Mouse (Mus musculus): ENCODE data around the gene Pde5a. TPM values are rescaled to one million over a fixed set of nuclear protein-coding genes. Genes with fewer than 3 reads are reported as not detected.

Gene Pde5a
- polyA plus RNA-seq (2014; fragmentation: Nextera tagmentation; extraction: Ambion mirVana), result 3.8 and 4.6 TPM in 2 replicates

DNA sequence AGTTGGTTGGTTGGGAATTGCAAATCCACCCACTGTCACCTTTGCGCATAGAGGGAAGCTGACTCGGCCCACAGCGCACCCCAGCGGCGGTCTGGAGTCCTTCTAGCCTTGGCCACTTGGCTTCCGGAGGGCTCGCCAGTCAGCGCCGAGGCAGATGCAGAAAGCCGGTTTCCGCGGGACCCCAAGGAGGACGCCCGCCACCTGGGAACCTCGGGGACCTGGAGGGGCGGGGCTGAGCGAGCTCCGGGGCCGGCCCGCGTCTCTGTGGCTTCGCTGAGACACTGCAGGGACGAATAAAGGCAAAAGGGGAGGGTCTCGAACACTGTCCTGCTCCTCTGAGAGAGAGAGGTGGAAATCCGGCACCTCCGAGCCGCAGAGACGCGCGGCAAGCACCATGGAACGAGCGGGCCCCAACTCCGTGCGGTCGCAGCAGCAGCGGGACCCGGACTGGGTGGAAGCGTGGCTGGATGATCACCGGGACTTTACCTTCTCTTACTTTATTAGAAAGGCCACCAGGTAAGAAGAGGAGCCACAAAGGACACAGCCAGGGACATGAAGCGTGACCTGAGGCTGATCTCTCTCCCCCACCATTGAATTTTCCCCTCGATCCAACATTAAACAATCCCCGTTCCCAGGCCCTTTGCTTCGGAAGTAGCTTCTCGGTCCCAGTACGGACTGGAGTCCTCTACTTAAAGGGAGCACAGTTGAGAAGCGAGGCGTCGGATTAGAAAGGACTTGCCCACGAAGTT is at the start of gene Pde5a:
Gene Pde5a, plus strand, starts transcription at position 96 of the 749 bp plus-strand sequence.
- Histone ChIP-seq H3K27ac (ENCODE audit: low read depth, low read length) (peak within 1 kb of the TSS; percentile 76), H3K4me2 (peak within 1 kb of the TSS; percentile 77), H3K9me3 (ENCODE audit: control insufficient read depth, low read length) (no peaks in the 10 kb centered on the region), H3K36me3 (ENCODE audit: control insufficient read depth, insufficient read depth, low read length) (no peaks in the 10 kb centered on the region), H3K27me3 (ENCODE audit: control insufficient read depth, insufficient read depth, low read length) (no peaks in the 10 kb centered on the region), H3K4me1 (ENCODE audit: control insufficient read depth, insufficient read depth, low read length) (peaks cover 5% of the 10 kb centered on the region), H3K9ac (ENCODE audit: low read length) (peak within 1 kb of the TSS; percentile 93), H3K4me3 (ENCODE audit: low read depth, low read length) (peak within 1 kb of the TSS; percentile 70)
- peak; percentile 98 for DNase-seq (ENCODE audit: low spot score, missing footprints)
- 0% methylated on average over 49 of the region's 49 CpGs for WGBS
- ATAC-seq (ENCODE audit: low FRiP score), result peak; percentile 64

- no peaks in the 10 kb centered on the region for H3K27me3 ChIP-seq (ENCODE audit: control insufficient read depth, insufficient read depth, low read length)
- no peak overlapping the region for H3K4me2 ChIP-seq
- no peaks in the 10 kb centered on the region for H3K4me1 ChIP-seq (ENCODE audit: control insufficient read depth, insufficient read depth, low read length)
- ATAC-seq (ENCODE audit: low FRiP score) (no peak), DNase-seq (ENCODE audit: low spot score, missing footprints) (no peak)
- H3K36me3 ChIP-seq (ENCODE audit: control insufficient read depth, insufficient read depth, low read length), result no peaks in the 10 kb centered on the region
- no peak overlapping the region for H3K9ac ChIP-seq (ENCODE audit: low read length)
- no peak overlapping the region for H3K4me3 ChIP-seq (ENCODE audit: low read depth, low read length)
- no peaks in the 10 kb centered on the region for H3K9me3 ChIP-seq (ENCODE audit: control insufficient read depth, low read length)
- WGBS, result 94% methylated on average over 3 of the region's 3 CpGs
- H3K27ac ChIP-seq (ENCODE audit: low read depth, low read length), result no peak overlapping the region
Observed at GRCm38 (mm10) chr3:122680851-122681250, 47.9 kb upstream of the Pde5a start.

DNA sequence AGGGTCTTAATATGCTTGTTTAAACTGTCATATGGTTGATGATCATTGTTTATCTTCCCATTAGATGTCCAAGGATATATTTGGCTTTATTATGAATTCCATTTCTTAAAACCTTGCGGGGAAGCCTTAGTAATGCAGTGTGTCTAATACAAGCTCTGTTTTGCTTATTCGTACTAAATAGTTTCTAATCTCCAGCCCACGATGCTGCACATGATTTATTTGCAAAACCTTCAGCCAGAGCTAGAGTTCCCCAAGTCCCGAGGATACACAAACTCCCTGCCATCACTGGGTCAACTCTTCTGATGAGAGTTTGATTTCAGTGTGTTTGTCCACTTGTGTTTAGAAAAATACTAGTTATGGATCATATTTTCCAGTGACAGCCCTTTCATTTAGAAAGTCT is 46.4 kb upstream of the Pde5a start:
- no peaks in the 10 kb centered on the region for H3K36me3 ChIP-seq (ENCODE audit: control insufficient read depth, insufficient read depth, low read length)
- DNase-seq (ENCODE audit: low spot score, missing footprints) (no peak), ATAC-seq (ENCODE audit: low FRiP score) (no peak)
- no peak overlapping the region for H3K9ac ChIP-seq (ENCODE audit: low read length)
- WGBS, result 88% methylated on average over 4 of the region's 4 CpGs
- H3K4me1 ChIP-seq (ENCODE audit: control insufficient read depth, insufficient read depth, low read length), result no peaks in the 10 kb centered on the region
- H3K27me3 ChIP-seq (ENCODE audit: control insufficient read depth, insufficient read depth, low read length), result no peaks in the 10 kb centered on the region
- no peak overlapping the region for H3K4me3 ChIP-seq (ENCODE audit: low read depth, low read length)
- no peak overlapping the region for H3K4me2 ChIP-seq
- no peak overlapping the region for H3K27ac ChIP-seq (ENCODE audit: low read depth, low read length)
- H3K9me3 ChIP-seq (ENCODE audit: control insufficient read depth, low read length), result no peaks in the 10 kb centered on the region

GRCm38 (mm10) chr3:122684832-122685231 is 43.9 kb upstream of the Pde5a start:
- Histone ChIP-seq H3K4me2 (no peak overlapping the region), H3K9ac (ENCODE audit: low read length) (no peak overlapping the region), H3K4me1 (ENCODE audit: control insufficient read depth, insufficient read depth, low read length) (no peaks in the 10 kb centered on the region), H3K27ac (ENCODE audit: low read depth, low read length) (no peak overlapping the region), H3K27me3 (ENCODE audit: control insufficient read depth, insufficient read depth, low read length) (no peaks in the 10 kb centered on the region), H3K9me3 (ENCODE audit: control insufficient read depth, low read length) (no peaks in the 10 kb centered on the region), H3K4me3 (ENCODE audit: low read depth, low read length) (no peak overlapping the region), H3K36me3 (ENCODE audit: control insufficient read depth, insufficient read depth, low read length) (no peaks in the 10 kb centered on the region)
- DNase-seq (ENCODE audit: low spot score, missing footprints) (no peak), ATAC-seq (ENCODE audit: low FRiP score) (no peak)
- WGBS, result 84% methylated on average over 7 of the region's 7 CpGs

GRCm38 (mm10) chr3:122693039-122693438 is 35.7 kb upstream of the Pde5a start:
- Histone ChIP-seq H3K9me3 (ENCODE audit: control insufficient read depth, low read length) (no peaks in the 10 kb centered on the region), H3K4me2 (no peak overlapping the region), H3K4me1 (ENCODE audit: control insufficient read depth, insufficient read depth, low read length) (no peaks in the 10 kb centered on the region), H3K27me3 (ENCODE audit: control insufficient read depth, insufficient read depth, low read length) (no peaks in the 10 kb centered on the region), H3K9ac (ENCODE audit: low read length) (no peak overlapping the region), H3K27ac (ENCODE audit: low read depth, low read length) (no peak overlapping the region), H3K36me3 (ENCODE audit: control insufficient read depth, insufficient read depth, low read length) (no peaks in the 10 kb centered on the region), H3K4me3 (ENCODE audit: low read depth, low read length) (no peak overlapping the region)
- ATAC-seq (ENCODE audit: low FRiP score) (no peak), DNase-seq (ENCODE audit: low spot score, missing footprints) (no peak)
- WGBS, result 87% methylated on average over 3 of the region's 3 CpGs

DNA sequence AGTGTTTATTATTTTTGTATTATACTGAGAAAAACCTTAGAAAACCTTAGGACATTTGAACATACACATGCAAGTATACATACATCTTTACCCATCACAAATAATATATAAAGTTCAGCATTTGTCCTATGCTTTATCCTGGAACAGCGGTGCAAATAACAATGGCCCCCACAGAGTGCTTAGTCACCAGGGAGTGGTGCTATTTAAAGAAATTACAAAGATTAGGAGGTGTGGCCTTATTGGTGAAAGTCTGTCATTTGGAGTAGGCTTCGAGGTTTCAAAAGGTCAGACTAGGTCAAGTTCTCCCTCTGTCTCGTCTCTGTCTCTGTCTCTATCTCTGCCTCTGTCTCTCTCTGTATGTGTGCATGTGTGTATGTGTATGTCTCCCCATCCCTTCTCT is 32.9 kb upstream of the Pde5a start:
- Histone ChIP-seq H3K9me3 (ENCODE audit: control insufficient read depth, low read length) (no peaks in the 10 kb centered on the region), H3K9ac (ENCODE audit: low read length) (no peak overlapping the region), H3K4me1 (ENCODE audit: control insufficient read depth, insufficient read depth, low read length) (no peaks in the 10 kb centered on the region), H3K4me3 (ENCODE audit: low read depth, low read length) (no peak overlapping the region), H3K36me3 (ENCODE audit: control insufficient read depth, insufficient read depth, low read length) (no peaks in the 10 kb centered on the region), H3K4me2 (no peak overlapping the region), H3K27me3 (ENCODE audit: control insufficient read depth, insufficient read depth, low read length) (no peaks in the 10 kb centered on the region), H3K27ac (ENCODE audit: low read depth, low read length) (no peak overlapping the region)
- WGBS, result 77% methylated on average over 3 of the region's 3 CpGs
- ATAC-seq (ENCODE audit: low FRiP score) (no peak), DNase-seq (ENCODE audit: low spot score, missing footprints) (no peak)

DNA sequence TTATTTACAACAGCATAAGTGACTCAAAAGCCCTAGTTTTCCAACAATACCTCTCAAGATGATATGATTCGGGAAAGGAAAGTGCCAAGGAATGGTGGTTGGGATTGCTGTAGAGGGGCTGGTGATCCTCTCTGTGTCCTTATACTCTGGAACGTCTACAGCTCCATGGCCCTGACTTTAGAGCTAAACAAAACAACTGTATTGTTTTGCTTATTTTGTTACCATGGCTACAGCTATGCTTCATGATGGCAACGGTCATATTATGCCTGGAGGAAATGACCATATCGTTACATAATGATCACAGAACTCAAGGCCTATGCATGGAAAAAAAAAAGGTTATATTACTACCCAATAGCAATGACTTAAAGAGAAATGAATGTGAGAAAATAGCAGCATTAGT is 32.1 kb upstream of the Pde5a start:
- no peaks in the 10 kb centered on the region for H3K36me3 ChIP-seq (ENCODE audit: control insufficient read depth, insufficient read depth, low read length)
- DNase-seq (ENCODE audit: low spot score, missing footprints), result no peak
- no peak overlapping the region for H3K4me3 ChIP-seq (ENCODE audit: low read depth, low read length)
- H3K9ac ChIP-seq (ENCODE audit: low read length), result no peak overlapping the region
- WGBS, result 88% methylated on average over 4 of the region's 4 CpGs
- ATAC-seq (ENCODE audit: low FRiP score), result no peak
- no peak overlapping the region for H3K27ac ChIP-seq (ENCODE audit: low read depth, low read length)
- H3K27me3 ChIP-seq (ENCODE audit: control insufficient read depth, insufficient read depth, low read length), result no peaks in the 10 kb centered on the region
- no peaks in the 10 kb centered on the region for H3K9me3 ChIP-seq (ENCODE audit: control insufficient read depth, low read length)
- H3K4me1 ChIP-seq (ENCODE audit: control insufficient read depth, insufficient read depth, low read length), result no peaks in the 10 kb centered on the region
- no peak overlapping the region for H3K4me2 ChIP-seq

GRCm38 (mm10) chr3:122704209-122704608 is 24.5 kb upstream of the Pde5a start:
- Histone ChIP-seq H3K4me2 (no peak overlapping the region), H3K4me3 (ENCODE audit: low read depth, low read length) (no peak overlapping the region), H3K9ac (ENCODE audit: low read length) (no peak overlapping the region), H3K36me3 (ENCODE audit: control insufficient read depth, insufficient read depth, low read length) (no peaks in the 10 kb centered on the region), H3K9me3 (ENCODE audit: control insufficient read depth, low read length) (no peaks in the 10 kb centered on the region), H3K4me1 (ENCODE audit: control insufficient read depth, insufficient read depth, low read length) (peaks cover 4% of the 10 kb centered on the region; the same call in 1 of the 2 replicates), H3K27me3 (ENCODE audit: control insufficient read depth, insufficient read depth, low read length) (no peaks in the 10 kb centered on the region), H3K27ac (ENCODE audit: low read depth, low read length) (no peak overlapping the region)
- DNase-seq (ENCODE audit: low spot score, missing footprints) (no peak), ATAC-seq (ENCODE audit: low FRiP score) (peak; percentile 74)
- WGBS, result 4% methylated on average over 6 of the region's 6 CpGs

GRCm38 (mm10) chr3:122705246-122705645 is 23.5 kb upstream of the Pde5a start:
- Histone ChIP-seq H3K36me3 (ENCODE audit: control insufficient read depth, insufficient read depth, low read length) (no peaks in the 10 kb centered on the region), H3K4me2 (no peak overlapping the region), H3K9ac (ENCODE audit: low read length) (no peak overlapping the region), H3K27ac (ENCODE audit: low read depth, low read length) (no peak overlapping the region), H3K4me3 (ENCODE audit: low read depth, low read length) (no peak overlapping the region), H3K27me3 (ENCODE audit: control insufficient read depth, insufficient read depth, low read length) (no peaks in the 10 kb centered on the region), H3K9me3 (ENCODE audit: control insufficient read depth, low read length) (no peaks in the 10 kb centered on the region), H3K4me1 (ENCODE audit: control insufficient read depth, insufficient read depth, low read length) (peaks cover 4% of the 10 kb centered on the region; the same call in 1 of the 2 replicates)
- 83% methylated on average over 7 of the region's 7 CpGs for WGBS
- ATAC-seq (ENCODE audit: low FRiP score) (no peak), DNase-seq (ENCODE audit: low spot score, missing footprints) (no peak)
